Mouse (Mus musculus): ENCODE measurements at regions not wholly inside any gene's neighbourhood (a gene's known extent, or its start where the extent isn't known, plus 50 kb on each side); places are given as distances from the start of the nearest gene placed in this dataset.

DNA sequence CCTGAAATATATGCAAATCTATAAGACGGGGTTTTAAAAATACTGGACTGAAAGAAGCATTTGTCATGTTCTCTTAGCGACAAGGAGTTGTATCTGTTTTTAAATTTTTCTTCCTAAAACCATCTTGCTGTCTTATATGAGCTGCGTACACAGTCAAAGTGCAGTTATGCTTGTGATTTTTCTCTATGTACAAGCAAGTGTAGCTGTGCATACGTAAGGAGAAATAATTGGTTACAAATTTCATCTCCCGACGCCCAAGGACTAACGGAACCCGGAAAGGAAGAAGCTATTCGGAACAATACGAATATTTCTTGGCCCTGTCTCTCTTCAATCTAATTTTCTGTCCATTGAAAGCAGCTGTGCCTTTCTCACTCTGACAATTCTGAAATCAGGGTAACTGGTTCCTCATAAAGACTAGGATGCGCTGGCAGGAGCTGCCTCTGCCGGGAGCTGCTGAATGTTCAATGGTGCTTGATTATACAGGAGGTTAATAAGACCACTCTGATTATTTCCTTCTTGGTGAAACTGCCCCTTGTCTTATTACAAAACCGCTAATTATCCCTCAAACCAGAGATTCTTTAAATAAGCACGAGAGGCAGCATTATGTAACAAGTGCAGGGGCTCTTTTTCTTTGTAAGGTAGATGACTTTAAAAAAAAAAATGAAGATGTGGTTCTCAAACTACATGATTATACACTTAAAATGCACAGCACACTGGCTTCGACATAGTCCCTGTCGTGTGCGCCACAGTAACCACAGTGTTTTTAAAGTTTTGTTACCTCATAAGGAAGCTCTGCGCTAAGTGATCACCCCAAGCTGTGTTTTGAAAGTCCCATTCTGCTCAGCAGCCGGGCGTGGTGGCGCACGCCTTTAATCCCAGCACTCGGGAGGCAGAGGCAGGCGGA lies 296.8 kb downstream of the Spry2 start:
- intact Hi-C loops (cut with DNase I; ENCODE audit: low total_unique reads) = no loop called here
- DNase-seq = no peak

DNA sequence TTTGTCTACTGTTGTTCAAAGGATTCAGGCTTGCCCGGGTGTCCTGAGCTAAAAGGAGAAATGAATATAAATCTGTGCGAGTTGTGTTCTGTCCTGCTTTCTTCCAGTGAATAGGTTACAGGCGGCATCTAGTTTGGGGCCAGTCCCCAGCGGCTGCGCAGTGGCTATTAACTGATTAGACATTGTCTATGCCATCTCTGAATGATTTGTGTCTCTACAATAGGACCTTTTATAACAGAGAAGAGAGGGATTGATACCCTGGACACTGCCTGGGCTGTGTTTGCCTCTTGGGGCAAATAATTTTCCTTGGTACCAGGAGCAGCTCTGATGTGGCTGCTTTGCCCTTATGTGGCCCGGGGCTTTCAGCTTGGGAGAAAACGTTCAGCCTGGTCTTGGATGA lies 306.9 kb downstream of the Spry2 start:
- intact Hi-C loops (cut with DNase I; ENCODE audit: low total_unique reads) = no loop called here
- DNase-seq = no peak

DNA sequence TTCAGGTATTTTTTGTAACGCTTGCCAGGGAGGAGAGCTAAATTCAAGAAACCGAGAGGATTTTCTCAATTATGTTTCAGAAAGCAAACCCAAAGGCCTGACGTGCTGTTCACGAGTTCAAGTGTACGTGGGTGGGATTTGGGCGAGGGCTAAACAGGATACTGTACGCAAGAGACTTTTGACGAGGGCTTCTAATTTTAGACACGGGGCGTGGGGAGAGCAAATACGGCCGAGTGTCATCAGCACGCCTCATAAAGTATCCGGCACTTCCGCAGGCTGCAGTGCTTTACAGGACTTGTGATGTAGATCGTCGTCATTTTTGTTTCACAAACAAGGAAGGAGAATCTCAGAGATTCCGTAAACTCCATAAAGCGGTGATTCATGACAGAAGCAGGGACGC lies 307.4 kb downstream of the Spry2 start:
- intact Hi-C loops (cut with DNase I; ENCODE audit: low total_unique reads) = no loop called here
- DNase-seq = no peak

DNA sequence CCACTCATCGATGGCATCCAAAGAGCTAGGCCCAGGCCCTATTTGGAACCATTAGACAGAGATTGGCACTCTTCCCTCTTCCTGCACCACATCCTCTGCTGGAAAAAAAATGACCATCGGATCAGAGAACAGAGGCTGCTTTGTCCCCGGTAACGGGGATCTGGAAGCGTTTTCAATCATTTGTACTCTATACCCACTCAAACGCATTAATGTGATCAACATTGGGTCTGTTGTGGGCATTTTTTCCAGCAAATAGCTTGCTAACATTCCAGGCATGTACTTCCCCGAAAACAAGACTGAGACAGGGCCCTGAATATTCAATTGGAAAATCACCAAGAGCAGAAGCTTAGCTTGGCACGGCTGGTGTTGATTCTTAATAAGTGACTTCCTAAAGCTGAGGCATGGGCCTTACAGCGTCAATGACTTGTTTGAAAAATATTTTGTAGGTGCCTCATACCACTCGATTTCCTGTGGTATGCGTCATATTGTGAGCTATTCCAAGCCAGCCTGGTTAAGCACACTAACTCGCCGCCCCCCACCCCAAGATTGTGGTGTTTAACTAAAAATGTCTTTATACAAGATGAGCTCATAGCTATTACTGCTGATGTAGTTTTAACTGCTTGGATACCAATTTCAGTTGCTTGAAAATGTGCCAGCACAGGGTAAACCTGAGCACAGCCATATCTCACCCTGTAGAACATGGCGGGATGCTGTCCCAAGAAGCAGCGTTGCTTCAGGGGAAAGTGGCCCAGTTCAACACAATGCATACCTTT lies 308.0 kb downstream of the Spry2 start:
- no peak for DNase-seq
- intact Hi-C loops (cut with DNase I; ENCODE audit: low total_unique reads) = no loop called here

DNA sequence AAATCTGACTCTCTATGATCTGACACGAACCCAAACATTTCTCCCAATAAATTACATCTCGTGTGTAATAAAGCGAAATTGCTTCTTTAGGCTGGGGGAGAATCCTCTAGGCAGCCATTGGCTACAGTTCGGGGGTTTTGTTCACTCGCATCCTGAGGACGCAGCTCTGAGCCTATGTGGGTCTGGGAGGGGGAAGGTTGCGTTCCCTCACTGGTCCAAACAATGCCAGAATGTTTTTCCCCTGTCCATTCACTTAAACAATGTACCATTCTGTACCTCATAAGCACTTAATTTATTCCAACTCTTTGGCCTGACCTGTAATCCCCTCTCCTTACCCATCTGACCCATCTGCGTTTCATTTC lies 308.6 kb downstream of the Spry2 start:
- no peak for DNase-seq
- intact Hi-C loops (cut with DNase I; ENCODE audit: low total_unique reads) = no loop called here

DNA sequence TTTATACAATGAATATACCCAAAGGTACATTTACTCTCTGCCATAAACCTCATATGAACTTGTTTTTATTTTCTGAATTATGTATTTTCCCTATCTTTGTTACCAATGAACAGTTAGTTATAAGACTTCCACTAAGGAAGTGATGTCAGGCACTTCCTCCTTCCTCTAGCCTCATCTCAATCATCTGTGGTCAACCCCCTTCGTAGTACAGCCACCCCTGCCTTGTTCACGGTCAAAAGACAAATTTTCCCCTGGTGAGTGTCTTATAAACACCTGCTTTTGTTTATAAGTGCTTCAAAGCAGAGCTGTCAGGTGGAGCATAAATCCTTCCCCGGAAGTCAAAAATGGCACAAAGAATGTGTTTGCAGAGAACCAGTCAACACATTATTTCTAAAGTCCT lies 312.0 kb downstream of the Spry2 start:
- intact Hi-C loops (cut with DNase I; ENCODE audit: low total_unique reads) = no loop called here
- no peak for DNase-seq

DNA sequence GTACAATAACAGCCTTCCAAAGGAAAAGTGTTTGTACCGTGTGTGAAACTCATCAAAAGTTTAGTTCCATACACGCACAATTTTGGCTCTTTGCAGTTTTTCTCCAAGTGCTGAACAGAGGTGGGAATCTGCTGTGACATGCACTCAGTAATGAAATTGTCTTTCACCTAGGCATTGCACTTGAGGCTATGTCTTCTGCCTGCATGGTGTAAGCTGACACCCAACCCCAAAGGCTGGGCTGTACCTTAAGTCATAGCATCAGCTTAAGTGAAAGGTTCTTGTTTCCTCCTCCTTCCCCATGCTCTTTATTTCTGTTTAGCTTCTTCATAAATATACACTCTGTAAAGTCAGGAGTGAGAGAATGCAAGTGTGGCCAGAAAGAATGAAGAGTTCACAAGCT lies 313.1 kb downstream of the Spry2 start:
- no peak for DNase-seq
- intact Hi-C loops (cut with DNase I; ENCODE audit: low total_unique reads) = no loop called here

DNA sequence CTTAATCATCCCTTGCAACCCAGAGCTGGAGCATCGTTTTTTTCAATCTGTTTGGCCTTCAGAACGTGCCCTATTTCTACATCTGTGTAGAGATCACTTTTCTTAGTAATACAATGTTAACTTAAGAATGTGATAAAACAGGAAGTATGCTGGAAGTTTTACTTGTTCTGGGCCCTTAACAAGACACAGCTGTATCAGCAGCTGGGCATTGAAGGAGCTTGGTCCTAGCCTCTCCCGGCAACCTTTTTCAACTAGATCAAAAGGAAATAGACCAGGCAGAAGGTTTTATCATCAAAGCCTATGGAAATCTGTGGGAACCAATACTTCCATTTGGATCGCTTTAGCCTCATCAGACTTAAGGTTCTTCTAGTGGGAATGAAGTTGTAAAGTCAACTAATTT lies 317.9 kb downstream of the Ndfip2 start:
- intact Hi-C loops (cut with DNase I; ENCODE audit: low total_unique reads) = no loop called here
- no peak for DNase-seq

DNA sequence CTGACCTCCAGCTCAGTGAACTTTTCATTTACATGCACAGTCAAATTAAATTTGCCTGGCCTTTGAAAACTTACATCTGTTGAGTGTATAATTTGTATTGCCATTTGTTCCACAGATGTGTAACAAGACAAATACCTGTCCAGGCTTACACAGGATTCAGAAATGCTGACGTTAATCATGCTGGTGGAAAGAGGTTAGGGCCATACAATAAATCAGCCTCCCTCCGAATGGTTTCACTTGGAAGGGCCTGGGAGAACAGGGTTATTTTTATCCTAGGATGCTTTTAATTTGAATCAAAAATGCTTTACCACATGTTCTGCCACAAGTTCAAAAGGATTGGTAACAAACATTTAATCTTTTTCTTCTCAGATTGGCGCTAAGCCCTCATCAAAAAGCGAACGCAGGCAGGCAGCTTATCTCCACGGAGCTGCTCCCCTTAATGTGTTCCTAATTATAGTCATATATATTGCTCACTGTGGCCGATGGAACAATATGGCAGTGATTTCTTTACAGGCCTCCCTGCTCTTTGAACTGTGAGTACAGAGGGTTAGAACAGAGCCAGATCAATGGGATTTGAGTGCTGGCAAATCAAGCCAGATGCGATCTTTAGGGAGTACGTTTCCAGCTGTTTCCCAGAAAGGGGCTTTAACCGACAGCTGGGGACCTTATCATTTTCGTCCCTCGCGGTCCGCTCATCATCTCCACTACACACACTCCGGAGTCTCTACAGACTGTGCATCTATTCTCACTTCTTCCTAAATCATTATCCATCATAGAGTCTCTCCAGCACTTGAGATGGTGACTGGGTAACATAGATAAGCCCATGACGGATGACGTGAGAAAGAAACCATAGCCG lies 313.9 kb downstream of the Ndfip2 start:
- DNase-seq = no peak
- intact Hi-C loops (cut with DNase I; ENCODE audit: low total_unique reads) = no loop called here

DNA sequence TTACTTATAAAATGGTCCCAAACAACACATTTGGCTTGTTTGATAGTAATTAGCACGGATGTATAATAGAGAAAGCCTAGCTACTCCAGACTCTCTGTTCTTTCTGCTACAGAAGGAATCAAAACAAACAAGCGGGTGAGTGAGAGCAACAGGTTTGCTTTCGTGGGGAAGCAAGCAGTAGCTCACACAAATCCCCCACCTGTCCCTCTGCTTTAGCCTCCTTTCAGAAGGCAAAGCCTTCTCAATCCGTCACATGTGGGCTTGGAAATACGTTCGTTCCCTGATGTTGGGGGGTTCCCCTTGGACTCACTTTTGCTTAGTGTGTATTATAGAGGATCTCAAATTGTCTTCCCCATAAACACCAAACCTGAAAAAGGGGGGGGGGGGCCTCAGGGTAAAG lies 311.8 kb downstream of the Ndfip2 start:
- intact Hi-C loops (cut with DNase I; ENCODE audit: low total_unique reads) = no loop called here
- no peak for DNase-seq

DNA sequence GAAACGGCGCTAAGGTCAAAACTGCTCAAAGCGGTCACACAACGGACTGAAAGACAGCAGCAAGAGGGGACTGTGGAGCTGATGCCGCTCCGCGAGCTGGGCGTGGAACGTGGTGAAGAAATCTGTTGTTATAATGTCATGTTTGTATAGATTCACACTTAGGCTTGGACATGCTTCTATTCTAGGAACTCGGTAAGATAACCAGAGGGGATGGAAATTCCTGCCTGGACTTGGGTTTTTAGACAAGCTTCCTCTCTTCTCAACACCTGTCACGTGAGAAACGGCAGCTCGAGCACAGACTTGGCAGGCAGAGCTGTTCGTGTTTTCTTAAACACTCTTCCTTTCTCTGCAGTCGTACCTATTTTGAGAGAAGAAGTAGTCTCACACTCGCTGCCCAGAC lies 307.5 kb downstream of the Ndfip2 start:
- intact Hi-C loops (cut with DNase I; ENCODE audit: low total_unique reads) = no loop called here

DNA sequence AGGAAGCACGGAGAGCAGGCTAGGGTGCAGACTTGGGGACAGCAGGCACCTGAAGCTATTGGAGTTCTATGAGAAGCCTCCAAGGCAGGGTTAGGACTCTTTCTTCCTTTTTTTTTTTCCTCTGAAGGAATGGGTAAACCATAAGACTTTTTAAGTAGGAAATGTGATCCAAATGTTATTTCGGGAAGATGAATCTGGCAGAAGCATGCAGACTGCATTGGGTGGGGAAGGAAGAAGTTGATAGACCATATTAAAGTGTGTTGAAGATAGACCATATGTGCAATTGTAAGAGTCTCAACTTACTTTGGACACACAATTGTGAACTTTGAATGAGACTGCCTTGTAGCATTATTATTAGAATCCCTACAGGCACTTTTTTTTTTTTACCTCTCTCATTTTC lies 304.5 kb downstream of the Ndfip2 start:
- intact Hi-C loops (cut with DNase I; ENCODE audit: low total_unique reads) = no loop called here
- no peak for DNase-seq

More for the DNA sequence above, 307.5 kb downstream of the Ndfip2 start:
- DNase-seq = no peak

DNA sequence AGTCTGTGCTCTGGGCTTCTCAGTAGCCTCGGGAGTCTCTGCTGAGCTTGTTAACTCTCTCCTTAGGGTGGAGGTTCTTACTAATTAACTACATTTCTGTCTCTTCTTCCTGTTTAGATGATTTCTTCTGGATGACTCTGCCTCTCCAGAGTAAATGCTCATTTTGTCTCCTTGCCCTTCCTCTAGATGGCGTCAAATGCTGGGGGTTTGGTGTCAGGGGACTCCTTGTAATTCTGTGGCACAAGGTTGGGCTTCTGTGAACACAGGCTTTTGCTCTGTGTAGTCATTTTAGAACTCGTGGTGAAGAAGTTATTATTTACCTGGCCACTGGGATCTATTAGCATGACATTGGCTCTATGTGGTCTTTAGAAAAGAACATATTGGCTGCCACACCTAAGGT lies 298.4 kb downstream of the Ndfip2 start:
- intact Hi-C loops (cut with DNase I; ENCODE audit: low total_unique reads) = no loop called here
- no peak for DNase-seq

DNA sequence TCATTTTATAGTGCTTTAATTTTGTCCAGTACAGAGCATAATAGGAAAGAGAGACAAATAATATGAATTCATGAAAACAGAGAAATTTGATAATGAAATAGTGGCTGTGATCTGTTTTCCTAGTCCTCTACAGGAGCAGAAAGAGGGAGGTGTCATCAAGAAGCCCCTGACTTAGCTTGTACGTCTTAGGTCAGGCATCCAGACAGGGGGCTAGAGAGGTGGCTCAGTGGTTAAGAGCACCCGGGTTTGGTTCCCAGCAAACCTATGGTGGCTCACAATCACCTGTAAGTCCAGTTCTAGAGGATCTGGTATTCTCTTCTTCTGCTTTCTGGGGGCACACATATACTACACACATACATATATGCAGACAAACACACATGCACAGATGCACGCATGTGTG lies 285.7 kb downstream of the Ndfip2 start:
- intact Hi-C loops (cut with DNase I; ENCODE audit: low total_unique reads) = no loop called here
- DNase-seq = no peak

DNA sequence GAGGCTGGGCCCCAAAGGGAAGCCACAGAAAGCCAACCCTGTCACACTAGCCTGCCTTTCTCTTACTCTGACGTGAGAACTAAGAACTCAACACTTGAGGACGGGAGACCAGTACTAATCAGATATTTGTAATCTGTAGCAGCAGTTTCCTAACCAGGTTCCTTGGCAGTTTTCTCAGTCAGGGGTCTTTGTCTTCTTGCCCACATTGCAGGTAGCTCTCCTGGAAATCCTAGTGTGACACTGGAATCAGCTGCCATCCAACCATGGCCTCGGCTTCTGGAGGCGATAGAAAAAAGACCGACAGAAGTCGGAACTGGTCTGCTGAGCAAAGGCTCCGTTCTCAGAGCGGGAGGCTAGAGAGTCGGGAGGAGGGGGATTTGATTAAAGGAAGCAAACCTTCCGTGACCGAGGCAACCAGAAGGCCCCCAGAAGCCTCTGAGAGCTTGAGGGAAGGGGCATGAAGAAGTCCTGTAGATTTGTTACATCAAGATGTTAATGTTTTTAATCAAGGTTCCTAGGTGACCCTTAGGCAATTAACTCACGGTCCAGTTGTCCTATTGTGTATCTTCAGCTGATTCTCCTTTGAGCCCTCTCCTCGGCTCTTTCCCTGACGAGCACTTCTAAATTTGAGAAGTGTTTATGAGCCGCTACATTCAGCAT lies 284.2 kb downstream of the Ndfip2 start:
- no peak for DNase-seq
- intact Hi-C loops (cut with DNase I; ENCODE audit: low total_unique reads) = no loop called here

DNA sequence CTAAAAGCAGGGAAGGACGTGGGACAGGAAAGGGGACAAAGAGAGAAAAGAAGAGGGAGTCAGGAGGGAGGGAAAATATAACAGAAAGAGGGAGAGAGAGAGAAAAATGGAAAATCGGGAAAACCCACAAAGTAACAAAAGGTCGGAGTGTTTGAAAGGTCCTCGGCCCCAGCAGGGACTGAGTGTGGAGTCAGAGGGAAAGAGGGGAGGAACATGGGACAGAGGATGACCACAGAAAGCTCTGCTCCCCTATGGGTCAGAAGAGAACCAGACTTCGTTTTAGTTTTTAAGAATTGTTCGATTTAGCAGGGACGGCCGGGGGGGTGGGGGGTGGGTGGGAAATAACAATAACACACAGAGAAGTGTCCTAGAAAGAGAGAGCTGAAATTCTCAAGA lies 283.7 kb downstream of the Ndfip2 start:
- no peak for DNase-seq
- intact Hi-C loops (cut with DNase I; ENCODE audit: low total_unique reads) = no loop called here

DNA sequence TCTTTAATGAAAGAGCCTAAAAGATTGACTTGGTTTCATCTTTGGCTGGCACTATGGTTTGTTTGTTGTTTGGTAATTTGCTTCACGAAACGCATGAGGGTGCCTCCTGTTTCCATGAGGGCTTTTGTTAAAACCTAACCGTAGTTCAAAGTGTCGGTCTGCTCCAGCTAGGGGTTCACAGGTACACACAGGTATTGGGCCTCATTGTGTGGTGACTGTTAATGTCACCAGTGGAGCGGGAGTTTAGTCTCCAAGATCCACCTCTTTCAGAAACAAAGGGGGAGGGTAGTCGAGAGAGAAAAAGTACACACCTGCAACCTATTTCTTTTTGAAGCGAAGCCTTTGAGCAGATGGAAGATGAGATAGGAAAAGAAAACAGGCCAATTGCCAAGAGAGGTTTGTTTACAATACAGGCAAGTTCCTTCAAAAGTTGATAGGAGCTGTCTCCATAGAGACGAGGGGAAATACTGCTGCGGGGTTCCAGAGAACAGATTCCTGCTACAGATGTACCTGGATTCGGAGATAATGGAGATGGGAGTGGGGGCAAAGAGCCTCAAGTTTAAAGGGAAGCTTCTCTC lies 273.9 kb downstream of the Ndfip2 start:
- intact Hi-C loops (cut with DNase I; ENCODE audit: low total_unique reads) = no loop called here
- DNase-seq = no peak

DNA sequence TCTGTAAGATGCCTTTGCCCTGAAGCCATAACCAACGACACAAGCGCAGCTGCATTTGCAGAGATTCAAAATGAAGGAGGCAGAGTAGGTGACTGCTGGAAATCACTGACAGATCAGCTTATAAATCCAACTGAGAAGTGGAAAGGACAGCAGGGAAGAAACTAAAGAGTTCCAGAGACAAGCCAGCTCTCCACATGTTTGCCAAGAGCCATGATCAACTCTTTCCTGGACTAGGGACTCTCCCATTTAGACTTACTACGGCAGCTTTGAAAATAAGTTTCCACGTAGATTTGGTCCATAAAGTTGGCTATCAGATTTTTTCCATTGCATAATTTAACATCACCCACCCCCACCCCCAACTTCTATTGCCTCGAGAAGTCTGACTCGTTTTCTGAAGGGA lies 269.7 kb downstream of the Ndfip2 start:
- intact Hi-C loops (cut with DNase I; ENCODE audit: low total_unique reads) = no loop called here
- DNase-seq = no peak

DNA sequence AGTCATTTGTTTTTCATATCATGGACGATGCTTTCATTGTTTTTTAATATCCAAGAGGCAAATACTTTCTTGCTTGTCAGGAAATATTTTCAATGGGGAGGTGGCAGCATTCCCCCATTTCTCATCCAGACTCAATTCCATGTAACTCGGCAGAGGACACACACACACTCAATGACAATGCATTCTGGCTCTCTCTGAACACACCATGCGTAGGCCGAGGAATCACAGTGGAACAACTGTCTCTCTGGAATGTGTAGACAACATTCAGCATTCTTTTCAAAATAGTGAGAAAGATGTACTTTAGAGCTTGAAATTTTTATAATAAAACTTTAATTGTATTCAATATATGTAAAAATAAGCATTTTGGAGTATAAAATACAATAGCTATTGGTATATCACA lies 265.5 kb downstream of the Ndfip2 start:
- no peak for DNase-seq
- intact Hi-C loops (cut with DNase I; ENCODE audit: low total_unique reads) = no loop called here

Measured in gastrocnemius, postnatal 14 days (tissue).